Mouse (Mus musculus) C2C12 (cell line): ENCODE measurements around the gene Slc28a1.

Experiments used
- CEBPB ChIP-seq: IDR thresholded peaks from one replicate; pipeline ENCODE4 v1.6.1; 2011; ENCODE audit warnings: low read depth, mild to moderate bottlenecking, control low read depth, moderate library complexity
- CTCF ChIP-seq: IDR thresholded peaks from one replicate; pipeline ENCODE4 v1.5.1; 2011; ENCODE audit not compliant: control insufficient read depth, insufficient read depth, insufficient read length
- MAX ChIP-seq: IDR thresholded peaks from one replicate; pipeline ENCODE4 v1.6.1; 2011; ENCODE audit warnings: mild to moderate bottlenecking, control low read depth
- MYOD1 ChIP-seq: IDR thresholded peaks from one replicate; pipeline ENCODE4 v1.6.1; 2011; ENCODE audit warnings: low read depth; ENCODE audit not compliant: control insufficient read depth, insufficient read length
- MYOG ChIP-seq: IDR thresholded peaks from one replicate; pipeline ENCODE4 v1.6.1; 2011; ENCODE audit not compliant: control insufficient read depth, insufficient read length; ENCODE audit errors: extremely low read depth
- USF1 ChIP-seq: IDR thresholded peaks from one replicate; pipeline ENCODE4 v1.6.1; 2011; ENCODE audit warnings: low read depth, mild to moderate bottlenecking, control low read depth, moderate library complexity

DNA sequence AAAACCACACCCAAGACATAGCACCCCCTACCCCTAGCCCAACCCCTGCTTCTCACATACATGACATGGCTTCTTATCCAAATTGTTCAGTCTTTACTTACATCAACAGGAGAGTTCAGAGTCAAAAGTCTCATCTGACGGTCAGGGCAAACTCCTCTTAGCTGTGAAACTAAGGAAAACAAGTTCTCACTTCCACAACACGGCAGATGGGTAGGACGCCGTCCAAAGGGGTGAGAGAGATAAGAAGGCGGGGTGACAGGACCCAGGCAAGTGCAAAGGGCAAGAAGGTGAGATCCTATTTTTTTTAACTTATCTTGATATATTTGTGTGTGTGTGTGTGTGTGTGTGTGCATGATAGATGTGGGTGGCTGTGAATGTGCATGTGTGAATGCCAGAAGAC, 9.0 kb downstream of the Slc28a1 start:
- TF ChIP-seq CEBPB (no peak), CTCF (no peak), USF1 (no peak), MYOD1 (no peak), MAX (no peak), MYOG (no peak)
